Mouse (Mus musculus): ENCODE data around the gene 2900092C05Rik. TPM values are rescaled to one million over a fixed set of nuclear protein-coding genes. Genes with fewer than 3 reads are reported as not detected.

2900092C05Rik gene
- 287 TPM for polyA plus RNA-seq (2014; fragmentation: Illumina TruSeq; extraction: RNeasy Lipid Tissue Mini Kit (QIAGEN cat#74804); ENCODE audit: low read depth, low replicate concordance)

GRCm38 (mm10) chr7:12512217-12512616, at the start of gene 2900092C05Rik:
2900092C05Rik (plus strand) TSS chr7:12512517.

GRCm38 (mm10) chr7:12478158-12479008, 33.9 kb upstream of the 2900092C05Rik start, which contains the start of gene Zfp606:
Zfp606 (plus strand) TSS chr7:12478293.

Other genes with a start within 250 kb of the 2900092C05Rik start
- not detected for gene Vmn1r81, start 244.2 kb upstream of the 2900092C05Rik start, polyA plus RNA-seq (2014; fragmentation: Illumina TruSeq; extraction: RNeasy Lipid Tissue Mini Kit (QIAGEN cat#74804); ENCODE audit: low read depth, low replicate concordance)
- not detected for gene Vmn1r82, start 212.1 kb upstream of the 2900092C05Rik start, polyA plus RNA-seq (2014; fragmentation: Illumina TruSeq; extraction: RNeasy Lipid Tissue Mini Kit (QIAGEN cat#74804); ENCODE audit: low read depth, low replicate concordance)
- not detected for gene Vmn1r83, start 183.0 kb upstream of the 2900092C05Rik start, polyA plus RNA-seq (2014; fragmentation: Illumina TruSeq; extraction: RNeasy Lipid Tissue Mini Kit (QIAGEN cat#74804); ENCODE audit: low read depth, low replicate concordance)
- gene Vmn1r84, start 143.2 kb upstream of the 2900092C05Rik start, polyA plus RNA-seq (2014; fragmentation: Illumina TruSeq; extraction: RNeasy Lipid Tissue Mini Kit (QIAGEN cat#74804); ENCODE audit: low read depth, low replicate concordance), result not detected
- 0.85 TPM for gene Zfp551, start 89.8 kb upstream of the 2900092C05Rik start, polyA plus RNA-seq (2014; fragmentation: Illumina TruSeq; extraction: RNeasy Lipid Tissue Mini Kit (QIAGEN cat#74804); ENCODE audit: low read depth, low replicate concordance)
- 12.0 TPM for gene Zfp606, start 34.2 kb upstream of the 2900092C05Rik start, polyA plus RNA-seq (2014; fragmentation: Illumina TruSeq; extraction: RNeasy Lipid Tissue Mini Kit (QIAGEN cat#74804); ENCODE audit: low read depth, low replicate concordance)
- 0.04 TPM for gene Vmn2r53, start 96.3 kb downstream of the 2900092C05Rik start, polyA plus RNA-seq (2014; fragmentation: Illumina TruSeq; extraction: RNeasy Lipid Tissue Mini Kit (QIAGEN cat#74804); ENCODE audit: low read depth, low replicate concordance)
- gene Vmn2r54, start 127.8 kb downstream of the 2900092C05Rik start, polyA plus RNA-seq (2014; fragmentation: Illumina TruSeq; extraction: RNeasy Lipid Tissue Mini Kit (QIAGEN cat#74804); ENCODE audit: low read depth, low replicate concordance), result not detected
- not detected for gene Vmn2r55, start 172.5 kb downstream of the 2900092C05Rik start, polyA plus RNA-seq (2014; fragmentation: Illumina TruSeq; extraction: RNeasy Lipid Tissue Mini Kit (QIAGEN cat#74804); ENCODE audit: low read depth, low replicate concordance)
- not detected for gene Vmn2r56, start 222.5 kb downstream of the 2900092C05Rik start, polyA plus RNA-seq (2014; fragmentation: Illumina TruSeq; extraction: RNeasy Lipid Tissue Mini Kit (QIAGEN cat#74804); ENCODE audit: low read depth, low replicate concordance)